Mouse (Mus musculus): ENCODE results near the gene Tspan3.

DNA sequence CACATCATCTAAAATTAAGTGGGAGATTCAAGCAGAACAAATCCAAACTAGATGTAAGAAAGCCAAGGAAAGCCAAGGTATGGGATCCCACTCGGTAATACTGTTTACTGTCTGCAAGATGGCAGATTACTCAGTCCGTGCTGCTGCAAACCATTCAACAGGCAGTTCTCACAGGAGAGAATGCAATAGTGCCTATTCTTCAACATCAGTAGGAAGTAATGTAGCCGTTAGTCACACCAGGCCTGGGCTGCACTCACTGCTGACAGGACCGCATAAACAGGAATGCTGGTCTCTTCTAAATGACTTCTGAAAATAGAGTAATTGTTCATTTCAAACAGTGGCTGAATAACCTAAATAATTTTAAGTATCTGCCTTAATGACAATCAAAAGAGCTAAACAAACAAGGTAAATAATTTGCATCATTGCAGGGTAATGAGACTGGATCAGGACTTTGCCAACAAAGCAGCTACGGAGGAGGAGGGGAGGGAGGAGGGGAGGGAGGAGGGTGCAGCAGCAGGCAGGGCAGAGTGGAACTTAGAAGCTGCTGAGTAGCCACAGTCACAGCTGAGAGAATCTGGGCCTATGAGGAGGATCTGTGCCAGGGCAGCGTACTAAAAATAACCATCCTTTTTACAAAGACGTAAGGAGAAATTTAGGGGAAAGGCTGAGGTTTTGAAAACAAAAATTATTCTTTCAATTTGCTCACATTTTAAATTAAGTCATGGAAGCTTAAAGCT, 13.4 kb downstream of the Tspan3 start:
- TF ChIP-seq POLR2A (IDR thresholded peaks at IDR 0.05; ENCODE audit: insufficient read length, low read depth) (no peak), CEBPB (IDR thresholded peaks at IDR 0.05; ENCODE audit: insufficient read depth, poor library complexity, severe bottlenecking) (no peak), E2F4 (IDR thresholded peaks at IDR 0.05; ENCODE audit: insufficient read depth) (no peak), USF1 (IDR thresholded peaks at IDR 0.05; ENCODE audit: low read depth) (no peak), MYOD1 (IDR thresholded peaks at IDR 0.05; ENCODE audit: control insufficient read depth in 1 of 3, insufficient read length in 2 of 3, low read depth in 2 of 3) (peak in 1 of 3 experiments; percentile 50), POLR2AphosphoS2 (IDR thresholded peaks at IDR 0.05; ENCODE audit: insufficient read length, low read depth) (no peak), TCF12 (IDR thresholded peaks at IDR 0.05; ENCODE audit: insufficient read depth, poor library complexity, severe bottlenecking) (no peak), SRF (IDR thresholded peaks at IDR 0.05; ENCODE audit: control insufficient read depth, insufficient read length, low read depth) (no peak)
